Mouse (Mus musculus): ENCODE measurements around the gene Nubpl. TPM values are rescaled to one million over a fixed set of nuclear protein-coding genes. Genes with fewer than 3 reads are reported as not detected.
"Not testable (repeated sequence)": the region's sequence is repeated elsewhere in the genome, so short reads cannot be mapped to it uniquely, and the experiment has no call there.

The Nubpl gene
- total RNA-seq, 2 experiments from 2014 or later = 2.1 to 5.1 TPM

DNA sequence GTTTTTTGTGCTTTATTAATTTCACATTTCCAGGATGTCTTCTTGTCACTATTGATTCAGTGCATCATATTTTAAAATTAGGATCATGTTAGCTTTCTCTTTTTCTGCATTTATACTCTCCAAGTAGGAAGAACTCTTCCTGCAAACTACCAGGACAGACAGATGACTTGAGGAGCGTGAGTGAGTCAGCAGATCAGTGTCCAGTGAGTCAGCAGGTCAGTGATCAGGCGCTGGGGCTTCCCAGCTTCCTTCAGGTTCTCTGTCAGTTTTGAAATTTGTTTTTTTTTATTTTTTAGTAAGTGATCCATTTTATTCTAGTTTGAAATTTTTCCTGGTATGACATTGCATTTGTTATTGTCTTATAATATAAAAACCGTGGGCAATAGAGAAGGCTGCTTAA lies 131.2 kb downstream of the Nubpl start:
- ATAC-seq (replicated peaks; ENCODE audit: low FRiP score, poor library complexity, severe bottlenecking) = no peak

DNA sequence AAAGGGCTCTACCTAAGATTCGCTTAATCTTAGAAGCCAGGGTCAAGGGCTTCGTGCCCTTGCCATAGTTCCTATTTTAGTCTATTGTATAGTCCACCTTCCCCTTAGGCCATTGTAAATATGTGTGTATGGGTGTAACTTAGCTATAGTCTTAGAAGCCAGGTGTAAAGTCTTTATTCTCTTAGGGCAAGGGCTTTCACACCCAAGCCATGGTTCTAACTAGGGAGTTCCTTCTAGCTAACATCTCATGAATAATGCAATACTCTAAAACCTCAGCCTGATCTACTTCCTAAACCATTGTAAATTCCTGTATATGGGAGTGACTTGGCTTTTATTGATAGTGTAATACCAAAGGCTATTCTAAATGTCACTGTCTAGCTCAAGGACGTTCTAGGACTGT lies 134.4 kb downstream of the Nubpl start:
- not testable (repeated sequence) for ATAC-seq (replicated peaks; ENCODE audit: low FRiP score, poor library complexity, severe bottlenecking)

DNA sequence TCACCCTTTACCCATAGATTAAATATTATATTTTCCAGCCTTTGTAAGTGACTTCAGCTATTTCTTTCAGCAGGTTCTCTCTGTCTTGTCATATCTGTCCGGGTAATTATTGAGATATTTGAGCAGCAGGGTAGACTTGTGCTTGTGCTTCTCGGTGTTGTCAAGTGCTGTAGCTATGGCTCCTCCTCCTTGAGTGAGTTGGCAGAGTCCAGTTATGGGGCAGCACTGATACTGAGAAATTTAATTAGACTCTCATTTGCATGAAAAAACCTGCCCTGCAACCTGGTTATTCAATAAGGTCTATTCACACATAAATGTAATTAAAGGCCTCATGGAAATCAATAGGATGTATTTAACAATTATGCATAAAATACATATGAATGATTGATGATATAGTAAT lies 145.2 kb downstream of the Nubpl start:
- no peak for ATAC-seq (replicated peaks; ENCODE audit: low FRiP score, poor library complexity, severe bottlenecking)

DNA sequence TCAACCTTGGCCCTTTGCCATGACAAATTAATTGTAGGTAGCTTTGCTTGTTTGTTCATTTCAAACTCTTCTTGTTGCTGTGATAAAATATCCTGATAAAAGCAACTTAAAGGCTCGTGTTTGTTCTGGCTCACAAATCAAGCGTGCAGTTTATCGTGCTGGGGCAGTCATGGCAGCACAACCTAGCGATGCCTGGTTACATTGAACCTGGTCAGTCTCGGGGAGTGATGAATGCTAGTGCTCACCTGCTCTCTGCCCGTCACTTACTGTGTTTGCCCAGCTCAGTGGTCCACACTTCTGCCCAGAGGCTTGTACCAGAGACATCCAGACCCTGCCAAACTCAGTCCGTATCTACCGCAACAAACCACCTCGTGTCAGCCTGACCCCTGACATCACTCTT lies 149.9 kb downstream of the Nubpl start:
- no peak for ATAC-seq (replicated peaks; ENCODE audit: low FRiP score, poor library complexity, severe bottlenecking)

DNA sequence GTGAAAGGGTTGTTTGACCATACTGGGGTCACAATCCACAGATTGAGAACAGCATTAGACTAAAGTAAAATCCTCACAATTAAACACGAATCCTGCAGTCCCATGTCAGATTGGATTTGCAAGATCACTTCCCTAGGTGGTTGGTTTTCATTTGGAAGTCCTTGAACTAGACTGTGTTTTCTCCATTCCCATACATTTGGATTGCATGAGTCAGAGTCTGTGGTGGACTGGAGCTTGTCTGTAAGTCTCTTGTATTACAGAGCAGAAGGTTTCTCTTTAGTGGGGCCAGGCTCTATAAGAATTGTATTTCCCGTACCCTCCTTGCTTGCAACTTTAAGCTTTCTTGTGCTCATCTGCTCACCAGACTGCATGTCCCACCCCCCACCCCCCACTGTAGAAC lies 151.0 kb downstream of the Nubpl start:
- no peak for ATAC-seq (replicated peaks; ENCODE audit: low FRiP score, poor library complexity, severe bottlenecking)

DNA sequence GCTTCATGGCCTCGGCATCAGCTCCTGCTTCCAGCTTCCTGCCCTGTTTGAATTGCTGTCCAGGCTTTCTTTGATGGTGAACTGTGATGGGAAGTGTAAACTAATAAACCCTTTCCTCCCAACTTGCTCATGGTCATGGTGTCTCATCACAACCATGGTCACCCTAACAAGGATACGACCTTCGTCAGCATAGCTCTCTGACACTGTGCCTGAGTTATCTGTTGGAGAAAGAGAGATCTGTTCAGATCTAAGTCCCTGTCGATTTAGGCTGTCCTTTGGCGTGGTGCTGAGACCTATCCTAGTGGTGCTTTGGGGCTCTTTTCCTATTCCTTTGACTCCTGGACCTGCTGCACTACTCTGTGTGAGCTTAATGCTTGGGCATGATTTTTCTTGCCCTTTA lies 156.6 kb downstream of the Nubpl start:
- ATAC-seq (replicated peaks; ENCODE audit: low FRiP score, poor library complexity, severe bottlenecking) = no peak

DNA sequence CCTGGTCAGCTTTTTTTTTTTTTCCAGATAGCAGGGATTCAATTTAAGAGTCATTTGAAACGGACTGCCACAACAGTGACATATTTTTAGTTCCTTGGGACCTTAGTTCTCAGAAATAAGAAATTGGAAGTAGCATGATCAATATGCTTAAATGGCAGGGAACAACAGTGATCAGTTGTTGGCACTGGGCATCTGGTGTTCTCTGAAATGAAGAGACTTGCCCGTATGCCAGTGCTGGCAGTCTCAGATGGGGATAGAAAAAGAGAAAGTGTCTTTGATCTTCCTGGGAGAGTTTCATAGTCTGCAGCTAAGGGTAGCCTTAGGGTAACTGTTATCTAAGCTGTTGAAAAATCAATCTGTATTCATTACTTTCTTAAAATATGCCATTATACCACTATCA lies 170.6 kb downstream of the Nubpl start:
- ATAC-seq (replicated peaks; ENCODE audit: low FRiP score, poor library complexity, severe bottlenecking) = no peak

DNA sequence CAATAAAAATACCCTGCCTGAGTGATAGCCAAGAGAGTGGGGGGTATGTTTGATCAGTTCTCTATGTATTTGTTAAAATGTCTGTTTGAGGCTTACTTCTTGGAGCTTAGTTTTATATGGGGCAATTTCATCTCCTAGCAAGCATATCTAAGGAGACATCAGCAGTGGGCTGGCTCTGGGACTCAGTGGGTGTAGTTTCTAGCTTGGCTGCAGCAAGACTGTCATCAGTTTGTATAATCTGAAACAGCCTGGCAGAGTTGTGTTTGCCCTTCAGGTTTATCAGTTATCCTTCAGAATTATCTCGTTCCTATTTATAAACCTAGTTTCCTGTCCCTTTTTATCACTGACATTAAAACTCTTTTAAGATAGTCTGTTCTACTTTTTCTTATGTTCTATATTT lies 175.3 kb downstream of the Nubpl start:
- no peak for ATAC-seq (replicated peaks; ENCODE audit: low FRiP score, poor library complexity, severe bottlenecking)

DNA sequence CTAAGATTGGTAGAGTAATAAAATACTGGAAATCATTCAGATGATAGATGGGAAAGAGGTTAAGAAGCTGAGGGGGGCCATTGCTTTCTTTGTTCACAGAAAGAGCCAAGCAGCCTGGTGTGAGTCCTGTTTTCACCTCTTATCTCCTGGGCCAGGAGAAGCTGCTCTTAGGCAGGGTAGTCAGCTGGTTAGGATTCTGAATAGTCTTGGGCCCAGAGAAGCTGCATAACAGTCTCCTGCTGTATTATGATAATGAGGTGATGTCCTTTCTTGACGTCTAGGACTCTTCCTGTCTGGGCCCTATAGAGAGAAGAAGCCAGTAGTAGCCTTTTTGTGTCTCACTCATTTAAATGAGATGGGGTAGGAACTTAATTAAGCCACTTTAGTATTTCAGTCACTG lies 178.8 kb downstream of the Nubpl start:
- ATAC-seq (replicated peaks; ENCODE audit: low FRiP score, poor library complexity, severe bottlenecking) = no peak

DNA sequence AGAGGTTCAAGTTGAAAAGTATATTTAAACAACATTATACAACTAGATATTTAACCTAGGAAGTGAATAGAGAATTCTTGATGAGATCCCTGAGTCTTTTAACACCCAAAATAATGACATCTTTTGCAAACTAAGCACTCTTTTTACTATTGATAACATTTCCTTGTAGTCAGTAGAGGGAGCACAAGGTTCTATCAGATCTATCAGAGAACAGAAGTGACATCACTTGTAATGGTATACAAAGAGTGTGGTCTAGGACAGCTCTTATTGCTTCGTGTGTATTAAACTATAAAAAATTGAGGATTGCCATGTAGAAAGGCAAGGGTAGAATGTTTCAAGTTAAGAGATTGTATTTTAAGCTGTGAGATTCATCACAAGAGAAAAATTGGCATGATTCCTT lies 183.7 kb downstream of the Nubpl start:
- no peak for ATAC-seq (replicated peaks; ENCODE audit: low FRiP score, poor library complexity, severe bottlenecking)

DNA sequence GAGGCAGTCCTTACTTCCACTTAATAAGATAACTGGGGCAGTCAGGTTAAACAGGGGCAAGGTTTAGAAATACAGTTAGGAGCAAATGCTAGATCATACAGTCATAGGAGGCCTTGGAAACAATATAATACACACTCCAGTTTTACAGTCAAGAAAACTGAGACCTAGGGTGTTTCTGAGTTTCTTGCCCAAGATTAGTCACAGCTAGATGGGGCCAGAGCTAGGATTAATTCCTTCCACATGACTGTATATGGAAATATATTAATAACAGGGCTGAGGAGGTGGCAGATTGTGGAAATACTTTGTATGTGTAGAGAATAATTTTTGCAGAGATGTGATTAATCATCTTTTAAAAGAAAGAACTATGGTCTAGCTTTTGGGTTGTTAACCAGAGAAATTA lies 186.9 kb downstream of the Nubpl start:
- ATAC-seq (replicated peaks; ENCODE audit: low FRiP score, poor library complexity, severe bottlenecking) = no peak

DNA sequence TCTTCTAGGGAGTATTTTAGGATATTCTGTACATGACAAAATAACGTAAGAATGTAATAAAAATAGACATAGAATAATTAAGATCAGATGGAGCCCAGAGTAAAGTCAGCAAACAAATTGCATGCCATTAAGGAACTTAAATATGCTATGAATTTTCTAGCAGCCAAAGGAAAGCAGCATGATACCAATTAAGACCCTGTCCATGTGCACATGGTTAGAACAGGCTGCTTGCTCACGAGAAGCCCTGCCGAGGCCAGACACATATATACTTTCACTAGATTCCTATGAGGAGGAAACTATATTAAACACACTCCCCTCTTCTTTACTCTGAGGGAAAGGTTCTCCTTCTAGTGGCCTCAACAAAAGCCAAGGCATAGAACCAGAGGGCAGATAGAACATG lies 189.3 kb downstream of the Nubpl start:
- ATAC-seq (replicated peaks; ENCODE audit: low FRiP score, poor library complexity, severe bottlenecking) = no peak

DNA sequence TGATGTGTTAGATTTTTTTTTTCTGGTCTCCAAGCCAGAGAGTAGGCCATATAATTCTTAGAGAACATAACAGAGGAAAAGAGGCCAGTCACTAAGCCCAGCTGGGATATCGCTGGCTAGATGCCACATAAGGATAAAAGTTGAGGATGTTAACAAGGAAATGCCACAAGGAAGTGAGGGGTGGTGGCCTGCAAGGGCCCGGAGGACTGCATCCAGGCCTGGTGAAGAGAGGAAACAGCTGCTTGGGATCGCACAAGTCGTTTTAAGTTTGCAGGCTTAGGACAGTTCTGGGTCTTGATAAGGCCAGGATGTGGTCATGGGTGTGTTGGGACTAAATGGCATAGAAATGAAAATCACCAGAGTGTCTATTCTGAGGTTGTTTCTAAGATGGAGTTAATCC lies 191.0 kb downstream of the Nubpl start:
- no peak for ATAC-seq (replicated peaks; ENCODE audit: low FRiP score, poor library complexity, severe bottlenecking)

DNA sequence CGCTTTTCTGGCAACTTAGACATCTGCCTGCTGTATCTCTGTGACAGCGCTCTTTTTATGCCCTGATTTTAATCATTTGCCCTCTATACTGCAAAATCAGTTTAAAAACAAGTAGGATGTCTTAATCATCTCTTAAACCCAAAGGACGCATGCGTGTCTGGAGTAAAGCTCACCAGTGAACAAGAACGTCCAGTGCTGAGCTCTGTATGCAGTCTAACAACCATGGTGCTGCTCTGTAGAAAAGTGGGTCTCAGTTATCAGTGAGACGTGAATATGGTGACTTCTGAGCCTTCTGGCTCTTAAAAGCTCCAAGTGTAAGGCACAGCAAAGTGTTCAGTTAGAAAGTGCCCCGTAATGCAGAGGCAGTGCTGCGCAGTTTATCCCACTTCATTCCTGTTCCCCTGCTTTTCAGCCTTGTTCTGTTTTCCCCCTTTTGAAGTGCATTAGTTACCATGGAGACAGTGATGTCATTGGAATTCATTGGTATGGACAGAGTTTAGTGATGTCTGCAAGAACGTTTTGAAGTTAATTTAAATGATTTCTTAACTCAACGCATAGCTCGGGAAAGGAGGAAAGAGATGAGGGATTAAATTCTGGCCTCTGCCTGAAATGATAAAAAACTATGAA lies 191.5 kb downstream of the Nubpl start:
- ATAC-seq (replicated peaks; ENCODE audit: low FRiP score, poor library complexity, severe bottlenecking) = no peak

DNA sequence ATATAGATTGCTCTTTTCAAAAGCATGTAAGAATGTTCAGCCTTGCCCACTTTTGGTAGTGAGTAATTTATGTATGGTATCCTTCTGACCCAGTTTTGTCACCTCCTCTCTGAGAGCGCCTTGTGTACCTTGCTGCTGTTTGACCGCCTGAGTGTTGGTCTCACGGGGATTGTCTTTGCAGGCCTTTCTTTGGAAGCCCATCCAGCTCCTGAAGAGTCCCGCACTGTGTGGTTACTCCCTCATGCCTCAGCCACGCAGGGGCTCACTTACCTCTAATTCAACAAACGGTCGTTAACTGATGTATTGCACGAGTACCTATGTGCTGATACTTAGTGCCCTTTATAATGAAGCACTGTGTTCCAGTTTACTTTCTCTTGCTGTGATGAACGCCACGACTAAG lies 192.1 kb downstream of the Nubpl start:
- no peak for ATAC-seq (replicated peaks; ENCODE audit: low FRiP score, poor library complexity, severe bottlenecking)

DNA sequence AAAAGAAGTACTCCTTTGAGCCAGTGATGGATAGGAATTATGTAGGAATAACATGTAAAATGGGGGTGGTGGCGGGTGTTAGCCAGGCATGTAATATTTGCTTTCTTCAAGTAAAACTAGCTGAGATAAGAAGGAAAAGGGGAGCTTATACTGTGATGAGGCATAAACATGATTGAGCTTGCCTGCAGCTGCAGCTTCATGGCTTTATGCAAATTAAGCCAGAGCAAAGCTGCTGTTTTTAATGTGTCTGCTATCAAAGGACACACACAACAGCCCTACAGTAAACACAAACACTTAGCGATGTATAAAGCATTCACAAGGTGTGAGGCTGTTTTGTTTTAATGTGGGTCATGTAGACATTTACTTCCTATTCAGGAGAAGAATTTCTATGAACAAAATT lies 196.4 kb downstream of the Nubpl start:
- ATAC-seq (replicated peaks; ENCODE audit: low FRiP score, poor library complexity, severe bottlenecking) = no peak

DNA sequence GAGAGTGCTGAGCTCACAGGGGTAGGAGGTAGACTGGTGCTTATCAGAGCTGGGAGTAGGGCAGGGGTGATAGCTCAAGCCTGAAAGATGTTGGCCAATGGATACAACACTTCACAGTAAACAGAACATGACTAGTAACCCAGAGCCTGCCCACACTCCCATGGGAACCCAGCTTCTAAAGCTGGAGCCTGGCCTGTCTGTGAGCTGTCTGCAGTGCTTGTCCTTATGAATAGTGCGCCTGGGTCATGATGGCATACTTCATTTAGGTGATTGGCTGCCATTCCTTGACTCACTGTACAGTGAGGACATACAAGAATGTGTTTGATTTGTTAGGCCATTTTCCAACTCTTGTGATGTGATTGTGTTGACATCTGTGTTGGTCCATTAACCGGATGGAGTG lies 200.5 kb downstream of the Nubpl start:
- no peak for ATAC-seq (replicated peaks; ENCODE audit: low FRiP score, poor library complexity, severe bottlenecking)

DNA sequence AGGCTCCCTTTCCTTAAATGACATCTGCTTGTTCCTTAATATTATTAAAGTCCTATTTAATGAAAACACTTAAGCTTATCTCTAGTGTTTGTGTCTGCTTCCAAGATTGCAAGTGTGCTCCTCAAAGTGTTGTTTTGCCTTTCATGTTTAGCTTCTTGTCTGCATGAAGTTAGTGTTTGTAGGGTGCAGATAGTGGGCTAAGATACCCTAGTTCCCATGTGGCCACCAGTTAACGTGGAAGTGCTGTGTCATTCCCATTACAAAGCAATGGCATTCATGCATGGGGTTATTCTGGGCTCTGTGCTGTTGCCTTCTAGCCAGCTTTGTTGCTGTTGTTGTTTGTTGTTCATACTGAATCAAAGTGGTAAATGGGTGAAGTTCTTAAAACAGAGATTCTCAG lies 201.1 kb downstream of the Nubpl start:
- ATAC-seq (replicated peaks; ENCODE audit: low FRiP score, poor library complexity, severe bottlenecking) = no peak

DNA sequence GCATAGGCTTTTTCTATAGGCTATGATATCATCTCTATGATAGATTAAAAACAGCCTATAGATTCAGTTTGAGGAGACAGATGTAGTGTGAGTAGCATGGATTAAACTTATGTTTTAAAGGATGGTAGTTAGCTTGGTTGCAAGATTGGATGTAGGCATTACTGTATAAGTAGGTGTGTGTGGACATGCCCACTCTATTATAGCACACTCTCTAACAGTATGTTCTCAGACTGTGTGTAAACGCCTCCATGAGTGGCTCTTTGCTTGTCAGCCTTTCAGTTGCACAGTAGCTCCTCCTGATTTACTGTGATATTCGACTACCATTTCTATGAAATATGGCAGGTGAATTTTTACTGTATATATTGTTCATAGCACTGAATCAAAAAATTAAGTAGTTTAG lies 205.4 kb downstream of the Nubpl start:
- no peak for ATAC-seq (replicated peaks; ENCODE audit: low FRiP score, poor library complexity, severe bottlenecking)

DNA sequence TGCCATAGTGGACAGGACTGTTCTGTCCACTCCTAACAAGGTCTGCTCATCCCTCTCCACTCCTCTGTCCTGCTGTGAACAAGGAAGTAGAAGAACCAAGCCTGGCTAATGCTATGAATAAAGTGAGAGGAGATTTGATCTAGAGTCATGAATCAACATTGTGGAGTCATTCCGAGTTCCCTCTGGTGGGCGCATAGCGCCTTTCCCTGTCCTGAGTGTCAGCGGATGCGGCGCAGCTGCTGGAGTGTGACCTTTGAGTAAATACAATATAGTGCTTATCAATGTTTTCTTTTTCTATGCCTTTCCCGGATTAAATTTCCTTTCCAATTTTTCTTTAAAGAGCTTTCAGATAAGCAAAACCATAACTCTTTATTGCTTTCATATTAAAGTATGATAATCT lies 208.8 kb downstream of the Nubpl start:
- ATAC-seq (replicated peaks; ENCODE audit: low FRiP score, poor library complexity, severe bottlenecking) = no peak

DNA sequence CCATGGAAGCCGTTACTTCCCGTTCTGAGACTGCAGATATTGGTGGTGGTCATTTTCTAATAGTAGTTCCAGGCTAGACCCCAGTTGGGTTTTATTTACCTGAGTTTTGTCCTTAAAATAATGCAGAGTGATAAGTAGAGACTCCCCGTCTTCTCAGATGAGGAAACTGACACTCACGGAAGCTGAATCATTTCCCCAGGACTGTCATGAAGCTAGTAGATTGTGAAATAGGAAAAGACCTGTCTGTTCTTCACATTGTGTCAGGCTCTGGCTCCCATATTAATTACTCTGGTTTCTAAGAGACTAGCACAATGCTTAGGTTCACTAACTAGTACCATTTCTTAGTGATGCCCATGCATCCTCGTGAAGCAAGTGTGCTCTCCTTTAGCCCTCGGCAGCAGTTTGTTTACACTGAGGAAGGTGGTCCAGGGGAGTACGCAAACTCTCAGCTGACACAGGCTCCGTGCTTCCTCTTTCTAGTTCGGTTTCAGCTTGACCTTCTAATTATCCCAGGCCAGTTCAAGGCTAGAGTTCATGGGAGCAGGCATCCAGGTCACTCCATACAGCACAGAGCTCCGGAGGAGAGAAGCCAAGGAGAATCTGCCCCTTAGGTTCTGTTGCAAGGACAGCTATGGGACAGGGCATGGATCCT lies 209.9 kb downstream of the Nubpl start:
- ATAC-seq (replicated peaks; ENCODE audit: low FRiP score, poor library complexity, severe bottlenecking) = no peak

DNA sequence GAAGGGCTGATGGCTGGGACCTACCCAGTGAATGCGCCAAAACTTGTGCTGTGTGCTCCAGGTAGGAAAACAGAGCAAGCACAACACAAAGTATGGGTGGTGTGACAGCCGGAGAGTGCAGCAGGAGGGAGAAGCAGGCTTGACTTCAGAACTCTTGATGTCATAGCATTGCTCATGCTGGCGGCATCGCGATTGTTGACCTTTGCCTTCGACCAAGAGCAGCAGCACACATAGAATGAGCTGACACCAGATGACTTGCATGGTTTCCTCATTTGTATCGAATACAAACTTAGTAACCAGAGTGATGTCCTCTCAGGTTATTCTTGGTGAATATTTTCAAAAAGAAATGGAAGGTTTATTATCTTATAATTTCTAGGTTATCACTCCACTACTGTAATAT lies 211.1 kb downstream of the Nubpl start:
- ATAC-seq (replicated peaks; ENCODE audit: low FRiP score, poor library complexity, severe bottlenecking) = no peak
